Mouse (Mus musculus): ENCODE measurements around the gene 2610318N02Rik. TPM values are rescaled to one million over a fixed set of nuclear protein-coding genes. Genes with fewer than 3 reads are reported as not detected.

The 2610318N02Rik gene
- 1.5 TPM for polyA plus RNA-seq (2017; shearing (Covaris generic))

GRCm38 (mm10) chr16:17124871-17125520, at the start of gene 2610318N02Rik:
TSS of gene 2610318N02Rik (minus strand) at chr16:17125167.

GRCm38 (mm10) chr16:17146772-17147235, 21.8 kb upstream of the 2610318N02Rik start, which contains the start of gene Ccdc116:
TSS of gene Ccdc116 (minus strand) at chr16:17147229.

GRCm38 (mm10) chr16:17144339-17144738, 19.4 kb upstream of the 2610318N02Rik start, which contains the start of gene Ydjc:
TSS of gene Ydjc (plus strand) at chr16:17144621.

DNA sequence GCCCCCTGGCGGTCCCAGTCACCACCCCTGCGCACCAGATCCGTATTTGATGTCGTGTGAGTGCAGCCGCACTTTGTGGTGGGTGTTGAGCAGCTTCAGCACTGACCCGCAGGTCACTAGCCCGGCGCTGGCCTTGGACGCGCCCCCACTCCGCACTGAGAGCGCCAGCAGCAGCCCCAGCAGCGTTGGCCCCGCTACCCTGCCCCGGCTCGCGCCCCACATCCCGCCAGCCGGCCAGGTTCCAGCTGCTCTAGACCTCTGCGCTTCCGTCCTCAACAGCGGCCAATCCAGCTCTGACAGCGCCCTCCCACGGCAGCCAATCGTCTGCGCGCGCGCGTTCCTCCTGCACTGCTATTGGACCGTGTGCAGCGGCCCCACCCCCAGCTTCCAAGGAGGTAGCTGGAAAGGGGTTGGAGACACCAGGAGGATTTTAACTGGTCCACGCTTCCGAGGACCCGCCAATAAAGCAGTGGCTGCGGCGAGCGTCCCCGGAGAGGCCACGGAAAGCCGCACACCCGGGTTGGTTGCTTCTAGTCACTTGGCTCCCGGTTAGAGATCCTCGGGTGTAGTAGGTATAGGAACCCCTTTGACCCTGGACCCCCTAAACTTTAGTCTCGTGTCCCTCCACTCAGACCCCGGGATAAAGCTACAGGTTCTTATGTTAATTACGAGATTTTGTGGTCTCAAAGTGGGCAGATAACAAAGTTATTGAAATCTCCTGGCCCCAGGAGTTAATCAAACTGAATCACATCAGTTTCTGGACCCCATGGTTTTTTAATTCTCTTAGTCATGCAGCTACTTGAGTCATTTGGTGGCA, 7.3 kb upstream of the 2610318N02Rik start, which contains the start of gene Sdf2l1:
Gene Sdf2l1 (minus strand): TSS at position 295 of the 817 bp plus-strand sequence.

DNA sequence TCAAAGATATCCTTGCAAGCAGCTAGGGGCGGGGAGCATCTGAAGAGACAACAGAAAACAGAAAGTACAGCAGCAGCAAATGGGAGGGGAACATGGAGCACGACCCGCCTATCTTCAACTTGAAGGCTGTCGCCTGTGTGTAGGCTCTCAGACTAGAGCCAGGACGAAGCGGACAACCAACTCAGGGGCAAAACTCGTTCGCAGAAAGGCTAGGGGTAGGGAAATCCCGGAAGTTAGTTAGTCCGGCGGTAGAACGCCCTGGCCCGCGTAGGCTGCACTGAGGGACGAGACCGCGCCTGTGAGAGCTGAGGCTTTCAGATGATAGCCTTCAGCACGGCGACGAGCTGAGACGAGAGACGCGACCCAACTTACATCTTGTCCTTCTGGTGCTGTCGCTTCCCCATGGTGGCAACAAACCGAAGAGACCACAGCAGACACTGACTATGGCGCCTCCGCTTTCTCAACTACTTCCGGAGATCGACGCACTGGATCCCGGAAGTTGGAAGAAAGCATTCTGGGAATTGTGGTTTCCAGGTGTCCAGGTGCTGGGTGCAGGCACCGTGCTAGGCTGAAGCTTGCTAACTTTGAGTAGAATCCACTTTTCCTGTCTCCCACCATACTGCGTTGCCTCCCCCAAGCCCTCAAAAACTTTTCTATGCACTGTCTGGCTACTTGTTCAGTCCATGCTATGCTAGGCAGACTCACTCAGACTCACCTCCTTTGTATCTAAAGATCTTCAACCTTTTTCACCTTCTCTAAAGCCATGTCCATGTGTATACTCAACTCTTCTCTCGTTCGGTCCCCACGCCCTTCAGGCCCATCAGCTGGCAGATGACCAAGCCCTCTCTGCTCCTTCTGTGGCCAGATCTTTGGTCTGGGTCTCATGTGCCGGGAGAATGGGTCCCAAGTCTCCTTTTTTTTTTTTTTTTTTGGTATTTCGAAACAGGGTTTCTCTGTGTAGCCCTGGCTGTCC, 13.9 kb downstream of the 2610318N02Rik start, which contains the start of gene Ppil2:
Gene Ppil2 (minus strand): TSS at position 487 of the 973 bp plus-strand sequence.

DNA sequence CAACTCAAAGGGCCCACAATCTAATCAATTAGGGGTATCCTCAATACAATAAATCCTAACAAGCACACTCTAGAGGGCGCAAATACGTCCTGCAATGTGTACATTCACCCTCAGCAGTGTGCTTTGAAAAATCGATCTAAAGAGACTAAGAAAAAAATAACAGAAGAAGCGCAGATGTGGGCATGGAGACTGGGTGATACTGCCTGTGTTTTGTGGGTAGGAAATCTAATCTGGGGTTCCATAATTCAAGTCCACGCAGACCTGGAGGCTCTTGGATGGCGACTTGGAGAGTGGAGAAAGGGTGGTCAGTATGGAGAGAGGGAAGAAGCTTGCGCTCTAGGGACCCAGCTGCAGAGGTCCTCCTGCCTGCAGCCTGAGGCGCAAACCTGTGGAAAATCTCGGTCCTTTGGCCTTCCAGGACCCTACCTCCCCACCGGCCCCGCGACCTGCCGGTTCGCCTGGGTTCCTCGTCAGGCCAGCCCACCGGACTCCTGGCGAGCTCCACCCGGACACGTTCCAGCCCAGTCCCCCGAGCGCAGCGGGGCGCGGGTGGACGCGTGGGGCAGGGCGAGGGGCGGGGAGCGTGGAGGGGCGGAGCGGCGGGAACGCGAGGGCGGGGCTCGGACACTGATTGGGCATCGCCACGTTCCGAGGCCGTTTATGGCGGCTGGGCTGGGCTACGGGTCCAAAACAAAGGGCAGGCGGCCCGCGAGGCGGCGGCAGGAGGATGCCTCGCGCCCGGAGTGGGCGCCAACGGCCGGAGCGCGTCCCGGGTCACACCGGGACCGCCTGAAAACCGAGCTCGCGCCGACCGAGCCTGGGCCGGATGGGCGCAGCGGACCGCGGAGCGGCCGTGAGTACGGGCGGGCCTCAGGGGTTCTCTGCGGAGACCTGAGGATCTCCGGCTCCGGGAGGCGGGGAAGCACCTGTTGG, 55.2 kb downstream of the 2610318N02Rik start, which contains the start of gene Ypel1:
Gene Ypel1 (plus strand): TSS at position 186 of the 933 bp plus-strand sequence.

Other genes starting within 250 kb of the 2610318N02Rik start
- 18.2 TPM for gene Ppm1f, start 228.7 kb downstream of the 2610318N02Rik start, polyA plus RNA-seq (2017; shearing (Covaris generic))
- gene Mapk1, start 141.8 kb downstream of the 2610318N02Rik start, polyA plus RNA-seq (2017; shearing (Covaris generic)) = 171 TPM
- 1.5 TPM for gene Ypel1, start 55.5 kb downstream of the 2610318N02Rik start, polyA plus RNA-seq (2017; shearing (Covaris generic))
- gene Ppil2, start 13.9 kb downstream of the 2610318N02Rik start, polyA plus RNA-seq (2017; shearing (Covaris generic)) = 185 TPM
- gene Sdf2l1, start 7.2 kb upstream of the 2610318N02Rik start, polyA plus RNA-seq (2017; shearing (Covaris generic)) = 16.5 TPM
- 3.6 TPM for gene Ydjc, start 19.5 kb upstream of the 2610318N02Rik start, polyA plus RNA-seq (2017; shearing (Covaris generic))
- 0.97 TPM for gene Ccdc116, start 22.1 kb upstream of the 2610318N02Rik start, polyA plus RNA-seq (2017; shearing (Covaris generic))
- gene Ube2l3, start 77.5 kb upstream of the 2610318N02Rik start, polyA plus RNA-seq (2017; shearing (Covaris generic)) = 196 TPM
- gene Rimbp3, start 83.4 kb upstream of the 2610318N02Rik start, polyA plus RNA-seq (2017; shearing (Covaris generic)) = not detected
- 5.5 TPM for gene Hic2, start 108.4 kb upstream of the 2610318N02Rik start, polyA plus RNA-seq (2017; shearing (Covaris generic))
- 108 TPM for gene Tmem191c, start 150.9 kb upstream of the 2610318N02Rik start, polyA plus RNA-seq (2017; shearing (Covaris generic))
- gene Serpind1, start 206.2 kb upstream of the 2610318N02Rik start, polyA plus RNA-seq (2017; shearing (Covaris generic)) = 0.36 TPM

Measured in naive thymus-derived CD4-positive, alpha-beta T cell, adult 5 months (primary cell).